Mouse (Mus musculus) embryonic facial prominence, embryonic 12.5 days (tissue): ENCODE results near the gene Slc36a4. TPM values are rescaled to one million over a fixed set of nuclear protein-coding genes. Genes with fewer than 3 reads are reported as not detected.

Experiments
- ATAC-seq: fragments of 200-750 bp; cut with Nextera tagmentation; 2 replicates; pipeline ENCODE4 v1.8.0; 2017; ENCODE audit not compliant: insufficient number of reproducible peaks, insufficient read depth, low FRiP score, low TSS enrichment
- H3K27ac ChIP-seq: fragments of 300-500 bp; sonication (generic); 2 replicates; pipeline ENCODE4 v1.5.1; 2016; ENCODE audit warnings: mild to moderate bottlenecking
- H3K27me3 ChIP-seq: fragments of 300-500 bp; sonication (generic); 2 replicates; pipeline ENCODE4 v1.6.1; 2016; ENCODE audit warnings: mild to moderate bottlenecking, moderate library complexity
- H3K36me3 ChIP-seq: fragments of 300-500 bp; sonication (generic); 2 replicates; pipeline ENCODE4 v1.6.1; 2016; ENCODE audit warnings: mild to moderate bottlenecking
- H3K4me1 ChIP-seq: fragments of 300-500 bp; sonication (generic); 2 replicates; pipeline ENCODE4 v1.6.1; 2016
- H3K4me2 ChIP-seq: fragments of 300-500 bp; sonication (generic); replicated peaks from 2 replicates; pipeline ENCODE4 v1.6.1; 2016; ENCODE audit warnings: mild to moderate bottlenecking, moderate library complexity
- H3K4me3 ChIP-seq: fragments of 300-500 bp; sonication (generic); 2 replicates; pipeline ENCODE4 v1.5.1; 2016; ENCODE audit warnings: mild to moderate bottlenecking
- H3K9ac ChIP-seq: fragments of 300-500 bp; sonication (generic); 2 replicates; pipeline ENCODE4 v1.6.1; 2016; ENCODE audit warnings: mild to moderate bottlenecking, moderate library complexity
- H3K9me3 ChIP-seq: fragments of 300-500 bp; sonication (generic); 2 replicates; pipeline ENCODE4 v1.6.1; 2016; ENCODE audit warnings: mild to moderate bottlenecking, moderate library complexity
- WGBS: fragments of 180-500 bp; shearing (Covaris S2); methylation state at CpG from one replicate; pipeline ENCODE4 v1.1.7; 2016; 5-methylcytosine and 5-hydroxymethylcytosine counted together
- polyA plus RNA-seq: library from polyadenylated mRNA; unstranded; fragments of >200 nt; fragmentation: Nextera tagmentation; extraction: Ambion mirVana; gene quantifications from 2 replicates; pipeline ENCODE4 v1.2.1, GENCODE M21; 2016

The Slc36a4 gene
- polyA plus RNA-seq, 1 experiment from 2014 or later: 21.3 TPM

- H3K4me1 ChIP-seq: 0 out of 2 replicates have a peak, but pooled peaks cover 14% of the 10 kb centered on the region
- peak; percentile 53 for ATAC-seq
- 20% methylated on average over 14 of the region's 14 CpGs for WGBS
- no peak overlapping the region for H3K27ac ChIP-seq
- no peaks in the 10 kb centered on the region for H3K9me3 ChIP-seq
- peak overlapping the region; percentile 79 for H3K4me2 ChIP-seq
- H3K4me3 ChIP-seq: peak overlapping the region; percentile 77
- H3K27me3 ChIP-seq: no peaks in the 10 kb centered on the region
- peak overlapping the region; percentile 82 for H3K9ac ChIP-seq
- no peaks in the 10 kb centered on the region for H3K36me3 ChIP-seq
Observed at GRCm38 (mm10) chr9:15708979-15709598, 449 bp upstream of the Slc36a4 start.

- Histone ChIP-seq H3K9me3 (no peaks in the 10 kb centered on the region), H3K4me3 (peak overlapping the region; percentile 77; the same call in 1 of the 2 replicates), H3K4me1 (0 out of 2 replicates have a peak, but pooled peaks cover 14% of the 10 kb centered on the region), H3K9ac (no peak overlapping the region), H3K27ac (no peak overlapping the region), H3K4me2 (peak overlapping the region; percentile 79), H3K27me3 (no peaks in the 10 kb centered on the region), H3K36me3 (no peaks in the 10 kb centered on the region)
- WGBS: 87% methylated on average over 13 of the region's 13 CpGs
- no peak for ATAC-seq
Observed at GRCm38 (mm10) chr9:15710821-15711565, 1.5 kb downstream of the Slc36a4 start.

- H3K9me3 ChIP-seq: no peaks in the 10 kb centered on the region
- 0 out of 2 replicates have a peak, but pooled peaks cover 14% of the 10 kb centered on the region for H3K4me1 ChIP-seq
- no peak overlapping the region for H3K9ac ChIP-seq
- H3K4me3 ChIP-seq: no peak overlapping the region
- H3K4me2 ChIP-seq: no peak overlapping the region
- no peak overlapping the region for H3K27ac ChIP-seq
- ATAC-seq: no peak
- WGBS: 88% methylated on average over 7 of the region's 7 CpGs
- no peaks in the 10 kb centered on the region for H3K36me3 ChIP-seq
- H3K27me3 ChIP-seq: no peaks in the 10 kb centered on the region
Observed at GRCm38 (mm10) chr9:15711676-15712075, 2.1 kb downstream of the Slc36a4 start.

- no peak for ATAC-seq
- Histone ChIP-seq H3K27ac (no peak overlapping the region), H3K4me1 (0 out of 2 replicates have a peak, but pooled peaks cover 10% of the 10 kb centered on the region), H3K4me2 (no peak overlapping the region), H3K4me3 (no peak overlapping the region), H3K36me3 (peaks cover 6% of the 10 kb centered on the region), H3K9ac (no peak overlapping the region), H3K27me3 (no peaks in the 10 kb centered on the region), H3K9me3 (no peaks in the 10 kb centered on the region)
- WGBS: 81% methylated on average over 4 of the region's 4 CpGs
Observed at GRCm38 (mm10) chr9:15714792-15715191, 5.3 kb downstream of the Slc36a4 start.

- Histone ChIP-seq H3K9ac (no peak overlapping the region), H3K9me3 (no peaks in the 10 kb centered on the region), H3K4me3 (no peak overlapping the region), H3K27ac (no peak overlapping the region), H3K4me2 (no peak overlapping the region), H3K36me3 (peaks cover 7% of the 10 kb centered on the region), H3K4me1 (0 out of 2 replicates have a peak, but pooled peaks cover 10% of the 10 kb centered on the region), H3K27me3 (no peaks in the 10 kb centered on the region)
- ATAC-seq: no peak
- WGBS: 89% methylated on average over 11 of the region's 11 CpGs
Observed at GRCm38 (mm10) chr9:15715193-15715989, 5.9 kb downstream of the Slc36a4 start.

- Histone ChIP-seq H3K27me3 (no peaks in the 10 kb centered on the region), H3K4me1 (no peaks in the 10 kb centered on the region), H3K9me3 (no peaks in the 10 kb centered on the region), H3K27ac (no peak overlapping the region), H3K36me3 (peaks cover 8% of the 10 kb centered on the region), H3K4me2 (no peak overlapping the region), H3K9ac (no peak overlapping the region), H3K4me3 (no peak overlapping the region)
- ATAC-seq: no peak
- 93% methylated on average over 4 of the region's 4 CpGs for WGBS
Observed at GRCm38 (mm10) chr9:15717363-15717762, 7.8 kb downstream of the Slc36a4 start.

- Histone ChIP-seq H3K4me2 (no peak overlapping the region), H3K4me3 (no peak overlapping the region), H3K27me3 (no peaks in the 10 kb centered on the region), H3K4me1 (no peaks in the 10 kb centered on the region), H3K27ac (no peak overlapping the region), H3K9me3 (no peaks in the 10 kb centered on the region), H3K36me3 (peaks cover 14% of the 10 kb centered on the region), H3K9ac (no peak overlapping the region)
- no peak for ATAC-seq
- 75% methylated on average over 6 of the region's 6 CpGs for WGBS
Observed at GRCm38 (mm10) chr9:15718295-15718694, 8.8 kb downstream of the Slc36a4 start.

- H3K36me3 ChIP-seq: peaks cover 27% of the 10 kb centered on the region
- no peak overlapping the region for H3K4me2 ChIP-seq
- H3K4me3 ChIP-seq: no peak overlapping the region
- H3K27ac ChIP-seq: no peak overlapping the region
- H3K9me3 ChIP-seq: no peaks in the 10 kb centered on the region
- H3K4me1 ChIP-seq: no peaks in the 10 kb centered on the region
- no peaks in the 10 kb centered on the region for H3K27me3 ChIP-seq
- whole genome bisulfite sequencing: 91% methylated on average over 14 of the region's 14 CpGs
- ATAC-seq: no peak
- H3K9ac ChIP-seq: no peak overlapping the region
Observed at GRCm38 (mm10) chr9:15719594-15719993, 10.1 kb downstream of the Slc36a4 start.

GRCm38 (mm10) chr9:15720556-15720955, 11.0 kb downstream of the Slc36a4 start:
- H3K36me3 ChIP-seq: peaks cover 29% of the 10 kb centered on the region
- no peak overlapping the region for H3K4me3 ChIP-seq
- H3K4me1 ChIP-seq: no peaks in the 10 kb centered on the region
- no peak for ATAC-seq
- 90% methylated on average over 8 of the region's 8 CpGs for WGBS
- H3K9me3 ChIP-seq: no peaks in the 10 kb centered on the region
- H3K4me2 ChIP-seq: no peak overlapping the region
- H3K27me3 ChIP-seq: no peaks in the 10 kb centered on the region
- no peak overlapping the region for H3K9ac ChIP-seq
- H3K27ac ChIP-seq: no peak overlapping the region

- Histone ChIP-seq H3K4me1 (no peaks in the 10 kb centered on the region), H3K9ac (no peak overlapping the region), H3K4me2 (no peak overlapping the region), H3K27ac (no peak overlapping the region), H3K36me3 (peaks cover 34% of the 10 kb centered on the region), H3K9me3 (no peaks in the 10 kb centered on the region), H3K4me3 (no peak overlapping the region), H3K27me3 (no peaks in the 10 kb centered on the region)
- 68% methylated on average over 6 of the region's 6 CpGs for WGBS
- ATAC-seq: 0 out of 2 replicates have a peak, but pooled peaks have one; percentile 52
Observed at GRCm38 (mm10) chr9:15721226-15721833, 11.8 kb downstream of the Slc36a4 start.

- H3K9ac ChIP-seq: no peak overlapping the region
- WGBS: 87% methylated on average over 8 of the region's 8 CpGs
- H3K36me3 ChIP-seq: peaks cover 45% of the 10 kb centered on the region
- H3K27me3 ChIP-seq: no peaks in the 10 kb centered on the region
- H3K27ac ChIP-seq: no peak overlapping the region
- no peak overlapping the region for H3K4me2 ChIP-seq
- ATAC-seq: no peak
- no peaks in the 10 kb centered on the region for H3K9me3 ChIP-seq
- no peak overlapping the region for H3K4me3 ChIP-seq
- H3K4me1 ChIP-seq: no peaks in the 10 kb centered on the region
Observed at GRCm38 (mm10) chr9:15722506-15722905, 13.0 kb downstream of the Slc36a4 start.
